Mouse (Mus musculus) myocyte (in vitro differentiated cells): ENCODE measurements around the gene Mep1a.

ENCODE experiments used
- CEBPB ChIP-seq: IDR thresholded peaks from 2 replicates; pipeline ENCODE4 v1.6.1; 2011; ENCODE audit warnings: mild to moderate bottlenecking, moderate library complexity; ENCODE audit not compliant: poor library complexity, insufficient read depth, severe bottlenecking
- MAX ChIP-seq: IDR thresholded peaks from one replicate; pipeline ENCODE4 v1.6.1; 2011; ENCODE audit warnings: low read depth, mild to moderate bottlenecking, control low read depth
- MYOD1 ChIP-seq, 3 experiments: IDR thresholded peaks; one replicate each; pipeline ENCODE4 v1.6.1; 2011; ENCODE audit warnings: control low read depth in 2 of 3, low read depth in 2 of 3, mild to moderate bottlenecking in 2 of 3, moderate library complexity in 1 of 3; ENCODE audit not compliant: insufficient read length in 2 of 3, control insufficient read depth in 1 of 3
- POLR2A ChIP-seq: IDR thresholded peaks from one replicate; pipeline ENCODE4 v1.6.1; 2011; ENCODE audit warnings: low read depth, mild to moderate bottlenecking, control low read depth, moderate library complexity; ENCODE audit not compliant: insufficient read length
- TCF12 ChIP-seq: IDR thresholded peaks from one replicate; pipeline ENCODE4 v1.6.1; 2011; ENCODE audit warnings: mild to moderate bottlenecking, control low read depth; ENCODE audit not compliant: poor library complexity, insufficient read depth, severe bottlenecking

DNA sequence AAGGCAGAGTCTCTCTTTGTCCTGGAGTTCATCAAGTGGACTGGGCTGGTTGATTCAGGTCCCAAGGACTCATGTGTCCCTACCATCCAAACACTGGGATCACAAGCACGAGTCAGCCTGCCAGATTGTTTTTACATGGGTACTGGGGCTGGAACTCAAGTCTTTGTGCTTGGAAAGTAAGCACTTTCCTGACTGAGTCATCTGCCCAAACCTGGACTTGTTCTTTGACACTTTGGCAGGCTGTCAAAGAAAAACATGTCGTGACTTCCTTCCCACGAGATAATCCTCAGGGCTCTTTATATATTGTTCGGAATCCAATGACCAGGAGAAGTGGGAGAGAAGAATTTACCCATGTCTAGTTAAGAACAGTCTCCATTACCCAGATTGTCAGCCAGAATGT is 5.1 kb downstream of the Mep1a start:
- TF ChIP-seq POLR2A (no peak), MAX (no peak), CEBPB (no peak), MYOD1 (IDR thresholded peaks at IDR 0.05; ENCODE audit: control insufficient read depth in 1 of 3, insufficient read length in 2 of 3, low read depth in 2 of 3) (no peak), TCF12 (no peak)
